Mouse (Mus musculus): ENCODE measurements around the gene Phf24.

DNA sequence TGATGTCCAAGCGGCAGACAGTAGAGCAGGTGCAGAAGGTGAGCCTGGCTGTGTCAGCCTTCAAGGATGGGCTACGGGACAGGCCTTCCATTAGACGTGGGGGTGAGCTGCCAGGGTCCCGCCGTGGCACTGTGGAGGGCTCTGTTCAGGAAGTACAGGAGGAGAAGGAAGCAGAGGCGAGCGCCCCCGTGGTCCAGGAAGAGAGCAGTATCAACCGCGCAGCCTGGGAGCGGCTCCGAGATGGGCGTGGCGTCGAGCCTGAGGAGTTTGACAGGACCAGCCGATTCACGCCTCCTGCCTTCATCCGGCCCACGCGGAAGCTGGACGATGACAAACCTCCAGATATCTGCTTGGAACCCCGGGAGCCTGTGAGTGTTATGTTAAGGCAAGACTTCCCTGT is 17.2 kb downstream of the Phf24 start:
- TF ChIP-seq CTCF (IDR thresholded peaks at IDR 0.05; ENCODE audit: low read depth) (peak; percentile 56), EP300 (optimal IDR thresholded peaks at IDR 0.05) (no peak)

Data from stomach, postnatal 0 days (tissue).